Mouse (Mus musculus) intestine, embryonic 16.5 days (tissue): ENCODE results near the gene Elk3. TPM values are rescaled to one million over a fixed set of nuclear protein-coding genes. Genes with fewer than 3 reads are reported as not detected.

Experiments used
- ATAC-seq: fragments of 200-750 bp; cut with Nextera tagmentation; 2 replicates; pipeline ENCODE4 v1.8.0; 2017; ENCODE audit warnings: moderate TSS enrichment, moderate library complexity
- H3K27ac ChIP-seq: fragments of 300-500 bp; sonication (generic); 2 replicates; pipeline ENCODE4 v1.5.1; 2014; ENCODE audit warnings: mild to moderate bottlenecking, low read length
- H3K27me3 ChIP-seq: fragments of 300-500 bp; sonication (generic); replicated peaks from 2 replicates; pipeline ENCODE4 v1.6.1; 2014; ENCODE audit warnings: low read length, control low read depth, mixed read lengths; ENCODE audit not compliant: control insufficient read depth, insufficient read depth
- H3K36me3 ChIP-seq: fragments of 300-500 bp; sonication (generic); 2 replicates; pipeline ENCODE4 v1.6.1; 2014; ENCODE audit warnings: low read length, control low read depth; ENCODE audit not compliant: control insufficient read depth, insufficient read depth
- H3K4me1 ChIP-seq: fragments of 300-500 bp; sonication (generic); 2 replicates; pipeline ENCODE4 v1.6.1; 2014; ENCODE audit warnings: low read length, control low read depth, mixed read lengths; ENCODE audit not compliant: control insufficient read depth, insufficient read depth
- H3K4me2 ChIP-seq: fragments of 300-500 bp; sonication (generic); 2 replicates; pipeline ENCODE4 v1.6.1; 2014; ENCODE audit warnings: low read depth, low read length, control low read depth
- H3K4me3 ChIP-seq: fragments of 300-500 bp; sonication (generic); 2 replicates; pipeline ENCODE4 v1.5.1; 2014; ENCODE audit warnings: mild to moderate bottlenecking, low read length
- H3K9ac ChIP-seq: fragments of 300-500 bp; sonication (generic); 2 replicates; pipeline ENCODE4 v1.6.1; 2014; ENCODE audit warnings: low read depth, low read length
- H3K9me3 ChIP-seq: fragments of 300-500 bp; sonication (generic); 2 replicates; pipeline ENCODE4 v1.6.1; 2016; ENCODE audit warnings: low read length, control low read depth; ENCODE audit not compliant: control insufficient read depth
- WGBS: fragments of 180-500 bp; shearing (Covaris S2); extraction: QIAGEN DNeasy Blood & Tissue Kit; methylation state at CpG from one replicate; pipeline ENCODE4 v1.1.7; 2014; 5-methylcytosine and 5-hydroxymethylcytosine counted together
- polyA plus RNA-seq: library from polyadenylated mRNA; unstranded; fragments of >200 nt; fragmentation: Nextera tagmentation; extraction: Ambion mirVana; gene quantifications from 2 replicates; pipeline ENCODE4 v1.2.1, GENCODE M21; 2015

Elk3 gene
- polyA plus RNA-seq, 1 experiment from 2014 or later, result 14.6 TPM

DNA sequence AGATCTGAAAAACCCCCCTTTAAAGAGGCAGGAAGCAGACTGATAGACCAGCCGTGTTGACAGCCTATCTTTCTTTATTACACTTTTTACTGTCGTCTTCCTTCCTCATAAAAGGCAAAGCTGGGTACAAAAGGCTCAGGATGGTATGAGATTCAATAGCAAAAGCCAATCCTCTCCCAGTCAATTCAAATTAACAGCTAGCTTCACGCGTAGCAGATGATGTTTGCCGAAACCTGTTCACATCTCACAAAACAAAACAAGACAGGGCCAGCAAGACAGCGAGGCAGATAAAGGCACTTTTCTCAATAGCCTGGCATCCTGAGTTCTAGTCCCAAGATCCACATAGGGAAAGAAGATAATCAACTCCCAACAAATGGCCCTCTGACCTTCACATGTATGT, 21.5 kb downstream of the Elk3 start:
- no peak for ATAC-seq
- WGBS, result 70% methylated on average over 6 of the region's 6 CpGs
- Histone ChIP-seq H3K4me3 (no peak overlapping the region), H3K4me2 (no peak overlapping the region), H3K9ac (no peak overlapping the region), H3K27ac (no peak overlapping the region), H3K36me3 (no peaks in the 10 kb centered on the region), H3K4me1 (peaks cover 11% of the 10 kb centered on the region), H3K27me3 (no peaks in the 10 kb centered on the region), H3K9me3 (no peaks in the 10 kb centered on the region)

DNA sequence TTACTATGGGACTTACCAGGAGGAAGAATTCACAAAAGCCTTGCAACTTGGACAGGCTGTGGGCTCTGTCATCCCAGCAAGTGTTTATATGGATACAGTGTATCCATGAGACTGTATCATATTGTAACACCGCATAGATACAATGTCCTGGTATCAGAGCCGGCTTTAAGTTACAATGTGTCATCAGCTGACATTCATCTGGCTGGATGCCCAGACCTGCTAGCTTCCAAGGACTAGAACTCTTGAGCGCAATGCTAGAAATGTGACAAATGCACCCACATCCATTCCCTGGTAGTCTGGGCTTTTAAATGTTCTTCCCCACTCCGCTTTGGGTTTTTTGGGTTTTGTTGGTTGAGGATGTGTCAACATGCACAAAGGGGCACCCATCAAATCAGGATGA, 22.6 kb downstream of the Elk3 start:
- H3K4me3 ChIP-seq, result no peak overlapping the region
- no peak overlapping the region for H3K4me2 ChIP-seq
- no peaks in the 10 kb centered on the region for H3K27me3 ChIP-seq
- H3K9ac ChIP-seq, result no peak overlapping the region
- no peak overlapping the region for H3K27ac ChIP-seq
- 49% methylated on average over 4 of the region's 4 CpGs for WGBS
- peaks cover 11% of the 10 kb centered on the region for H3K4me1 ChIP-seq
- H3K9me3 ChIP-seq, result no peaks in the 10 kb centered on the region
- H3K36me3 ChIP-seq, result no peaks in the 10 kb centered on the region
- ATAC-seq, result no peak

GRCm38 (mm10) chr10:93287551-93288145, 23.3 kb downstream of the Elk3 start:
- Histone ChIP-seq H3K4me3 (no peak overlapping the region), H3K4me1 (peaks cover 11% of the 10 kb centered on the region), H3K9me3 (no peaks in the 10 kb centered on the region), H3K9ac (no peak overlapping the region), H3K4me2 (no peak overlapping the region), H3K27ac (no peak overlapping the region), H3K27me3 (no peaks in the 10 kb centered on the region), H3K36me3 (no peaks in the 10 kb centered on the region)
- ATAC-seq, result no peak
- 84% methylated on average over 8 of the region's 8 CpGs for WGBS

GRCm38 (mm10) chr10:93285489-93285888, 25.4 kb downstream of the Elk3 start:
- H3K27me3 ChIP-seq, result no peaks in the 10 kb centered on the region
- no peaks in the 10 kb centered on the region for H3K9me3 ChIP-seq
- H3K4me1 ChIP-seq, result peaks cover 11% of the 10 kb centered on the region; the same call in 1 of the 2 replicates
- ATAC-seq, result no peak
- no peak overlapping the region for H3K9ac ChIP-seq
- no peak overlapping the region for H3K27ac ChIP-seq
- WGBS, result 73% methylated on average over 5 of the region's 5 CpGs
- no peak overlapping the region for H3K4me3 ChIP-seq
- no peak overlapping the region for H3K4me2 ChIP-seq
- H3K36me3 ChIP-seq, result no peaks in the 10 kb centered on the region

DNA sequence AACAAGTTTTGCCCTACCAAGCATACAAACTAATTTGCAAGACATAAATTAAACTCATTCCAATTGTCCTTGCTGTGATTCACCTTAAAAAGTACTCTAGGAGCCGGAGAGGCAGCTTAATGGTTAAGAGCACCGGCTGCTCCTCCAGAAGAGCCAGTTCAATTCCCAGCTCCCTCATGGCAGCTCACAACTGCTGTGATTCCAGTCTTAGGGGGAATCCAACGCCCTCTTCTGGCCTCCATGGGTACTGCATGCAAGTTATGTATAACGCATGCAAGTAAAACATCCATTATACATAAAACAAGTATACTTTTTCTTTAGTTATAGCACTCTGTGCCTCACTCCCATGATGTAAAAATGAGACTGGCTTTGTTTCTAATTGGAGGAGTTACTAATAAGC, 27.7 kb downstream of the Elk3 start:
- Histone ChIP-seq H3K36me3 (no peaks in the 10 kb centered on the region), H3K9me3 (no peaks in the 10 kb centered on the region), H3K27me3 (no peaks in the 10 kb centered on the region), H3K9ac (no peak overlapping the region), H3K4me3 (no peak overlapping the region), H3K27ac (no peak overlapping the region), H3K4me2 (no peak overlapping the region), H3K4me1 (0 out of 2 replicates have a peak, but pooled peaks cover 4% of the 10 kb centered on the region)
- WGBS, result 69% methylated on average over 4 of the region's 4 CpGs
- ATAC-seq, result no peak

DNA sequence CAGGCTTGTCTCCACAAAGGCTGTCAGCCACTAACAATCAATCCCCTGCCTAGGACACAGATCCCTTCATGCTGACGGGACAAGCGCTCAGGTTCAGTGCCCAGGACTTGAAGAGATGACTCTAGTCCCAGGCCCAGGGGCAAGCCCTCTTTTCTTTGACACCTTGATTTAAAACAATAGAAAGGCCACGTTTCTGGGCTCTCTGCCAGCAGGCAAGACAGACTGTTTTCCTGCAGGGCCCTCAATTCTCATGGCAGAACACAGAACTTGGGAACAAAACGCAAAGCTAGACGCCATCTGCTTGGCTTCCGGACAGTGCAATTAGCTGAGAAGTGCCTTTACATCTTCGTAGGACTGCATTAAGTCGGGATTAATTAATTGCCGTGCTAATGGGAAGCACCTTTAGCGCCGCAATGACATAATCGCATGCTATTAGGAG, 28.4 kb downstream of the Elk3 start:
- 55% methylated on average over 12 of the region's 12 CpGs for WGBS
- no peak overlapping the region for H3K4me2 ChIP-seq
- no peaks in the 10 kb centered on the region for H3K27me3 ChIP-seq
- no peak overlapping the region for H3K27ac ChIP-seq
- no peak overlapping the region for H3K4me3 ChIP-seq
- no peak for ATAC-seq
- no peak overlapping the region for H3K9ac ChIP-seq
- no peaks in the 10 kb centered on the region for H3K9me3 ChIP-seq
- no peaks in the 10 kb centered on the region for H3K4me1 ChIP-seq
- H3K36me3 ChIP-seq, result no peaks in the 10 kb centered on the region

DNA sequence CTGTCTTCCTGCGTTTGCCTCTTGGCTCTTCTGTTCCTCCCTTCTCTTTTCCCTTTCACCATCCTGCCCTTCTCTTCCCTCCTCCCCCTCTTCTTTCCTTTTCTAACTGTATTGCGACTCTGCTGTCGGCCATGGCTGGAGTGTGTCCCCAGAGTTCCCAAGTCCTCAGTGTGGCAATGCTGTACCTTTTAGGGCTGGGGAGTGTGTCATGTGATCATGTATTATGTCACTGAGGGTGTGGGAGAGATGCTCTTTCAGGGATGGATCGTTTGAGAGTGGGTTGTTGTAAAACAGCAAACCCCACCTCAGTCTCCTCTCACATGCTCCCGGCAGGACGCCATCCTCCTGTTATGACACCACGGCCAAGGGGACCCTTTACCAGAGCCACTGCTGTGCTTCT, 29.8 kb downstream of the Elk3 start:
- no peaks in the 10 kb centered on the region for H3K36me3 ChIP-seq

GRCm38 (mm10) chr10:93280586-93280985, 30.3 kb downstream of the Elk3 start:
- WGBS, result 83% methylated on average over 12 of the region's 12 CpGs
- Histone ChIP-seq H3K4me1 (peaks cover 9% of the 10 kb centered on the region), H3K9ac (no peak overlapping the region), H3K27ac (no peak overlapping the region), H3K36me3 (no peaks in the 10 kb centered on the region), H3K9me3 (no peaks in the 10 kb centered on the region), H3K4me3 (no peak overlapping the region), H3K27me3 (no peaks in the 10 kb centered on the region), H3K4me2 (no peak overlapping the region)
- no peak for ATAC-seq

More for the DNA sequence above, 29.8 kb downstream of the Elk3 start:
- Histone ChIP-seq H3K9ac (no peak overlapping the region), H3K27ac (no peak overlapping the region), H3K4me2 (no peak overlapping the region), H3K9me3 (no peaks in the 10 kb centered on the region), H3K4me1 (peaks cover 6% of the 10 kb centered on the region; the same call in 1 of the 2 replicates), H3K4me3 (no peak overlapping the region), H3K27me3 (no peaks in the 10 kb centered on the region)
- ATAC-seq, result no peak
- 78% methylated on average over 7 of the region's 7 CpGs for WGBS

DNA sequence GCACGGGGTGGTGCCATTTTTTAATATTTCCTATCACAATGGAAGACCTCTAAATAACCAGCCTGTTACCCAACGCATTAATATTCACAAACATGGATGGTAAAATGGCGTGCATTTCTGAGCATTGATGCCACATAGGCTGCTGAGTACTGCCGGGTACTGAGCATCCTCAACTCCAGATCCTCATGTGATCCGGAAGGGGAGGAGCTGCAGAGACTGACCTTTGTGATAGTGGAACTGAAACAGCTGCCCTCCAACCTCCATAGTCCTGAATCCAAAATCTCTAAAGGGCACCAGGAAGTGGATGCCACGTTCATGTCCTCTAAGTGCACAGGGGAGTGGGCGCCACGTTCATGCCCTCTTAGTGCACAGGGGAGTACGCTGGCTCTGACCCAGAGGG, 31.9 kb downstream of the Elk3 start:
- 88% methylated on average over 9 of the region's 9 CpGs for WGBS
- no peak overlapping the region for H3K9ac ChIP-seq
- peaks cover 11% of the 10 kb centered on the region for H3K4me1 ChIP-seq
- H3K36me3 ChIP-seq, result no peaks in the 10 kb centered on the region
- no peaks in the 10 kb centered on the region for H3K27me3 ChIP-seq
- ATAC-seq, result no peak
- H3K27ac ChIP-seq, result no peak overlapping the region
- no peaks in the 10 kb centered on the region for H3K9me3 ChIP-seq
- H3K4me2 ChIP-seq, result no peak overlapping the region
- H3K4me3 ChIP-seq, result no peak overlapping the region

DNA sequence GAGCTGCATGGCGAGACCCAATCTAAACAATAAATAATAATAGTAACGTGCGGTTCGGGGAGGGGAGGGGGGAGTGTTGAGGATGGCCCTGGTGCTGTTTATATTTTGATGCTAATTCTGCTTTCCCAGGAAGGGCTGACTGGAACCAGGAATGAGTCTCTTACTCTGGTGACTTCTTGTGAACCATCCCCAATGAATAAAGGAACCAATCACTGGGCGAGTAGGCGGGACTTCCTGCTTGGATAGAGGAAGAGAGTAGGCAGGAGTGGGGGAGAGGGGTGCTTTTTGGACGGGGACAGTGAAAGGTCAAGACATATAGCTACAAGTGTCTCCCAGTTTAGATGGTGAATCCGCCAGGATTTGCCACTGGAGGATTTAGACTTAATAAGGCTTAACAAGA, 32.6 kb downstream of the Elk3 start:
- H3K4me2 ChIP-seq, result no peak overlapping the region
- H3K36me3 ChIP-seq, result no peaks in the 10 kb centered on the region
- H3K4me1 ChIP-seq, result peaks cover 11% of the 10 kb centered on the region
- no peak for ATAC-seq
- 82% methylated on average over 8 of the region's 8 CpGs for WGBS
- H3K9me3 ChIP-seq, result no peaks in the 10 kb centered on the region
- no peak overlapping the region for H3K27ac ChIP-seq
- no peaks in the 10 kb centered on the region for H3K27me3 ChIP-seq
- H3K9ac ChIP-seq, result no peak overlapping the region
- no peak overlapping the region for H3K4me3 ChIP-seq
